In the genomic region with DNA sequence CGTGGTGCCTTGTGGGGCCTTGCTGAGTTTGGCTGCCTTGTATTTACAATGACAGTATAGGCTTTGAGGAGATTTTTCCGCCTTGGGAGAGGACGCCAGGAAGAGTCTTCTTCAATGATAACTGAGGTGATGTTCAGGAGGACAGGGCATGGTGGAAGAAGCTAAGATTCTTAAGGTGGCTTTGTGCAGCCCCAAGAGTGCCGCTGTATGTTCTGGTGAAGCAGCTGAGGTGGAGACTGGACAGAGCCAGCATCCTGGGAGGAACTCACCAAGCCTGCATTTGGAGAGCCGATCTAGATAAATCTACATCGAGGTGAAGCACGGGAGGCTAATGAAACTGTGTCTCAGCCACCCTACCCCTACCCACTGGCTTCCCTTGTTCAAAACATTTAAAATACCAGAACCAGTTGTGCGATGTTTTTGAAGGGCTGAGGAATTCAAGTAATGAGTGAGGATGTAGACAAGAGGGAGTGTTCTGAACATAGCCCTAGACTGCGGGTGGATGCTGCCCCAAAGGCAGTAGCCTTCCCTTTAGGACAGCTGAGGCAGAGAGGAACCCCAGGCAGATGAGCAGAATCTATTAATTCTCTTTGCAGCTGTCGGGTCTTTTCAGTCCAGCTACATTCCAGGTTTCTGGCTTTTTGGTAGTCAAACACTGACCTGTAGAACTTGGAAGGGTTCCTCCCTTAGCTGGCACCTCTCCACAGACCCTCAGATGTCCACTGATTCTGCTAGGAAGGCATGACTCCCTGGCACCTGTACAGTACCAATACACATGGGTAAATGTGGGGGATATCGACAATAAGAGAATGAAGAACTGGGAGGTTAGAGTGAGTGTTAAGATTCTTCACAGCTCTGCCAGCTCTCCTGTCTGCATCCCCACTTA, we compare ENCODE assay signal across 8 mouse cellular contexts. TPM values are rescaled to one million over a fixed set of nuclear protein-coding genes. Genes with fewer than 3 reads are reported as not detected.
DNase-seq lines count a peak whose midpoint lies in the region; ATAC-seq and TF ChIP-seq lines count a peak whose summit lies in the region.

No protein-coding gene starts in this region.

- no peak for TF ChIP-seq CTCF in heart, postnatal 0 days (IDR thresholded peaks at IDR 0.05; ENCODE audit: low read depth)

- peaks cover 35% of the 10 kb centered on the region for H3K79me2 ChIP-seq in macrophage (ENCODE audit: inconsistent target)

- H3K27me3 ChIP-seq in neural tube, embryonic 11.5 days (ENCODE audit: control insufficient read depth, insufficient read depth, low read length): no peaks in the 10 kb centered on the region
- no peaks in the 10 kb centered on the region for H3K27me3 ChIP-seq in heart, postnatal 0 days (ENCODE audit: control insufficient read depth, insufficient read depth, low read length)

- TF ChIP-seq EP300 in heart, postnatal 0 days (IDR thresholded peaks at IDR 0.05; ENCODE audit: low read depth): no peak

- no peak overlapping the region for H3K27ac ChIP-seq in neural tube, embryonic 11.5 days (ENCODE audit: low read depth, low read length)
- peak overlapping the region; percentile 90 for H3K27ac ChIP-seq in heart, postnatal 0 days (ENCODE audit: low read depth)
- H3K27ac ChIP-seq in macrophage: peak overlapping the region; percentile 97

- peak overlapping the region; percentile 46 for H3K4me2 ChIP-seq in neural tube, embryonic 11.5 days (ENCODE audit: low read depth)
- H3K4me2 ChIP-seq in heart, postnatal 0 days (ENCODE audit: low read depth, low read length): peak overlapping the region; percentile 83

- DNase-seq in neural tube, embryonic 11.5 days (ENCODE audit: low spot score): no peak
- no peak for DNase-seq in neural tube, embryonic 10.5 days (ENCODE audit: extremely low spot score, low spot score)
- peak; percentile 17 to 18 for DNase-seq in cerebellum, postnatal 25 days
- DNase-seq in heart, postnatal 0 days (ENCODE audit: low spot score): peak; percentile 9
- no peak for DNase-seq in yolk sac, embryonic 10.5 days (ENCODE audit: low spot score)
- no peak for DNase-seq in retina, embryonic 14.5 days (ENCODE audit: low spot score)
- no peak for DNase-seq in layer of hippocampus, adult 18-20 months (ENCODE audit: low spot score in 2 of 2)

- peak overlapping the region; percentile 81 for H3K4me3 ChIP-seq in neural tube, embryonic 11.5 days (ENCODE audit: low read depth, low read length)
- H3K4me3 ChIP-seq in heart, postnatal 0 days (ENCODE audit: low read depth, low read length): peak overlapping the region; percentile 87
- H3K4me3 ChIP-seq in macrophage (ENCODE audit: inconsistent target): peak overlapping the region; percentile 45

- WGBS in neural tube, embryonic 11.5 days: 52% methylated on average over 11 of the region's 11 CpGs
- 40% methylated on average over 11 of the region's 11 CpGs for WGBS in heart, postnatal 0 days
- 39% methylated on average over 11 of the region's 11 CpGs for WGBS in macrophage (ENCODE audit: missing documents)

- ATAC-seq in neural tube, embryonic 11.5 days (ENCODE audit: insufficient read depth, low FRiP score, low TSS enrichment): no peak
- ATAC-seq in heart, postnatal 0 days (ENCODE audit: insufficient read depth, low read depth): no peak

- peak overlapping the region; percentile 20; the same call in 1 of the 2 replicates for H3K9ac ChIP-seq in neural tube, embryonic 11.5 days (ENCODE audit: low read length)
- H3K9ac ChIP-seq in heart, postnatal 0 days (replicated peaks; ENCODE audit: low read depth, low read length): peak overlapping the region; percentile 16; the same call in 1 of the 2 replicates

- peaks cover 7% of the 10 kb centered on the region; the same call in 1 of the 2 replicates for H3K4me1 ChIP-seq in neural tube, embryonic 11.5 days (ENCODE audit: control insufficient read depth, insufficient read depth, low read length)
- H3K4me1 ChIP-seq in heart, postnatal 0 days (ENCODE audit: control insufficient read depth, insufficient read depth): peaks cover 18% of the 10 kb centered on the region

- H3K36me3 ChIP-seq in neural tube, embryonic 11.5 days (ENCODE audit: control insufficient read depth, insufficient read depth, low read length): peaks cover 3% of the 10 kb centered on the region; the same call in 1 of the 2 replicates
- no peaks in the 10 kb centered on the region for H3K36me3 ChIP-seq in heart, postnatal 0 days (replicated peaks; ENCODE audit: control insufficient read depth, insufficient read depth, low read length)
- H3K36me3 ChIP-seq in macrophage (ENCODE audit: inconsistent target): no peaks in the 10 kb centered on the region

- H3K9me3 ChIP-seq in neural tube, embryonic 11.5 days (ENCODE audit: control insufficient read depth, low read length): no peaks in the 10 kb centered on the region
- H3K9me3 ChIP-seq in heart, postnatal 0 days (replicated peaks; ENCODE audit: control insufficient read depth, low read length): no peaks in the 10 kb centered on the region

RNA-seq across cellular contexts. Expression of gene Txn1, which starts 1.2 kb away (rescaled TPM):
- 358 and 384 TPM in 2 replicates for polyA plus RNA-seq in neural tube, embryonic 11.5 days (2014; fragmentation: Nextera tagmentation; extraction: Ambion mirVana)
- total RNA-seq in heart, postnatal 0 days (2014; rRNA removed; ENCODE audit: low replicate concordance): 85.8 and 104 TPM in 2 replicates
- 243 and 248 TPM in 2 replicates for polyA plus RNA-seq in heart, postnatal 0 days (2015; fragmentation: Nextera tagmentation; extraction: Ambion mirVana)
- total RNA-seq in macrophage (2018; cell fraction: chromatin; rRNA removed): 10 to 100 TPM in 25 of 26 experiments, 1 to 10 TPM in 1; 8.4 to 52.5 (median 27.3) TPM
- 100 to 1,000 TPM; 190 to 516 (median 338) TPM for total RNA-seq in macrophage (2018; cell fraction: cytosol; rRNA removed)
- 100 to 1,000 TPM in 13 of 26 experiments, 10 to 100 TPM in 13; 26.1 to 225 (median 97.9) TPM for total RNA-seq in macrophage (2018; cell fraction: nucleus; rRNA removed)
- polyA plus RNA-seq in macrophage (2018): 110 to 313 TPM (median 221 TPM) in 3 replicates
- 10 to 100 TPM; 95.7 to 97.6 TPM for total RNA-seq in layer of hippocampus, adult 18-20 months (2021)

RNA-seq across cellular contexts. Expression of gene D630039A03Rik, which starts 41.3 kb away (rescaled TPM):
- 0.43 and 0.65 TPM in 2 replicates for polyA plus RNA-seq in neural tube, embryonic 11.5 days (2014; fragmentation: Nextera tagmentation; extraction: Ambion mirVana)
- total RNA-seq in heart, postnatal 0 days (2014; rRNA removed; ENCODE audit: low replicate concordance): not detected in 2 replicates
- polyA plus RNA-seq in heart, postnatal 0 days (2015; fragmentation: Nextera tagmentation; extraction: Ambion mirVana): 0.08 and 0.10 TPM in 2 replicates
- not detected for total RNA-seq in macrophage (2018; cell fraction: chromatin; rRNA removed)
- total RNA-seq in macrophage (2018; cell fraction: cytosol; rRNA removed): not detected
- total RNA-seq in macrophage (2018; cell fraction: nucleus; rRNA removed): not detected
- polyA plus RNA-seq in macrophage (2018): not detected in 3 replicates
- under 1 TPM; 0.25 to 0.33 TPM for total RNA-seq in layer of hippocampus, adult 18-20 months (2021)

RNA-seq across cellular contexts. Expression of gene Txndc8, which starts 51.5 kb away (rescaled TPM):
- polyA plus RNA-seq in neural tube, embryonic 11.5 days (2014; fragmentation: Nextera tagmentation; extraction: Ambion mirVana): not detected in 2 replicates
- total RNA-seq in heart, postnatal 0 days (2014; rRNA removed; ENCODE audit: low replicate concordance): not detected in 2 replicates
- polyA plus RNA-seq in heart, postnatal 0 days (2015; fragmentation: Nextera tagmentation; extraction: Ambion mirVana): not detected in 2 replicates
- not detected for total RNA-seq in macrophage (2018; cell fraction: chromatin; rRNA removed)
- total RNA-seq in macrophage (2018; cell fraction: cytosol; rRNA removed): not detected
- not detected for total RNA-seq in macrophage (2018; cell fraction: nucleus; rRNA removed)
- polyA plus RNA-seq in macrophage (2018): not detected in 3 replicates
- total RNA-seq in layer of hippocampus, adult 18-20 months (2021): not detected

Comparison
In these comparisons a context has a peak if more than half of its experiments do, and no peak if none do; other contexts are left out.
1. DNase-seq: peak in cerebellum, postnatal 25 days (2 of 2) and heart, postnatal 0 days (single experiment); none in neural tube, embryonic 11.5 days (single experiment), neural tube, embryonic 10.5 days (single experiment), yolk sac, embryonic 10.5 days (single experiment), retina, embryonic 14.5 days (single experiment) and layer of hippocampus, adult 18-20 months (0 of 2).
2. Peak in every context shown above with its lines, with median percentiles within 50 percentile points of each other: H3K4me3 ChIP-seq.